Mouse (Mus musculus): ENCODE data around the gene Gm11168. TPM values are rescaled to one million over a fixed set of nuclear protein-coding genes. Genes with fewer than 3 reads are reported as not detected.
"Not testable (repeated sequence)": the region's sequence is repeated elsewhere in the genome, so short reads cannot be mapped to it uniquely, and the experiment has no call there.

Gene Gm11168
- total RNA-seq (2021), result not detected
- long read RNA-seq, experiment 1, result 0 reads
- long read RNA-seq, experiment 2, result 0 reads

DNA sequence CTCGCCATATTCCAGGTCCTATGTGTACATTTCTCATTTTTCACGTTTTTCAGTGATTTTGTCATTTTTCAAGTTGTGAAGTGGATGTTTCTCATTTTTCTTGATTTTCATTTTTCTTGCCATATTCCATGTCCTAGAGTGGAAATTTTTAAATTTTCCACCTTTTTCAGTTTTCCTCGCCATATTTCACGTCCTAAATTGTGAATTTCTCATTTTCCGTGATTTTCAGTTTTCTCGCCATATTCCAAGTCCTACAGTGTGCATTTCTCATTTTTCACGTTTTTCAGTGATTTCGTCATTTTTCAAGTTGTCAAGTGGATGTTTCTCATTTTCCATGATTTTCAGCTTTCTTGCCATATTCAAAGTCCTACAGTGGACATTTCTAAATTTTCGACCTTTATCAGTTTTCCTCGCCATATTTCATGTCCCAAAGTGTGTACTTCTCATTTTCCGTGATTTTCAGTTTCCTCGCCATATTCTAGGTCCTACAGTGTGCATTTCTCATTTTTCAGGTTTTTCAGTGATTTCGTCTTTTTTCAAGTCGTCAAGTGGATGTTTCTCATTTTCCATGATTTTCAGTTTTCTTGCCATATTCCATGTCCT, at the start of gene Gm11168:
Gm11168 (plus strand) TSS at position 553 of the 603 bp plus-strand sequence.
- DNase-seq (ENCODE audit: low spot score in 2 of 2), result not testable (repeated sequence)

DNA sequence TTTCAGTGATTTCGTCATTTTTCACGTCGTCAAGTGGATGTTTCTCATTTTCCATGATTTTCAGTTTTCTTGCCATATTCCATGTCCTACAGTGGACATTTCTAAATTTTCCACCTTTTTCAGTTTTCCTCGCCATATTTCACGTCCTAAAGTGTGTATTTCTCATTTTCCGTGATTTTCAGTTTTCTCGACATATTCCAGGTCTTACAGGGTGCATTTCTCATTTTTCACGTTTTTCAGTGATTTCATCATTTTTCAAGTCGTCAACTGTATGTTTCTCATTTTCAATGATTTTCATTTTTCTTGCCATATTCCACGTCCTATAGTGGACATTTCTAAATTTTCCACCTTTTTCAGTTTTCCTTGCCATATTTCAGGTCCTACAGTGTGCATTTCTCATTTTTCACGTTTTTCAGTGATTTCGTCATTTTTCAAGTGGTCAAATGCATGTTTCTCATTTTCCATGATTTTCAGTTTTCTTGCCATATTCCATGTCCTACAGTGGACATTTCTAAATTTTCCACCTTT, 2.6 kb upstream of the Gm11168 start, which contains the start of gene Gm10722:
Gm10722 (plus strand) TSS at position 478 of the 528 bp plus-strand sequence.
- peak in 1 of 2 experiments; percentile 32 for DNase-seq (ENCODE audit: low spot score in 2 of 2)

DNA sequence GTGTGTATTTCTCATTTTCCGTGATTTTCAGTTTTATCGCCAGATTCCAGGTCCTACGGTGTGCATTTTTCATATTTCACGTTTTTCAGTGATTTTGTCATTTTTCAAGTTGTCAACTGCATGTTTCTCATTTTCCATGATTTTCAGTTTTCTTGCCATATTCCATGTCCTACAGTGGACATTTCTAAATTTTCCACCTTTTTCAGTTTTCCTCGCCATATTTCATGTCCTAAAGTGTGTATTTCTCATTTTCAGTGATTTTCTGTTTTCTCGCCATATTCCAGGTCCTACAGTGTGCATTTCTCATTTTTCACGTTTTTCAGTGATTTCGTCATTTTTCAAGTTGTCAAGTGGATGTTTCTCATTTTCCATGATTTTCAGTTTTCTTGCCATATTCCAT, 2.1 kb upstream of the Gm11168 start:
- DNase-seq (ENCODE audit: low spot score in 2 of 2), result peak; percentile 1 to 47

DNA sequence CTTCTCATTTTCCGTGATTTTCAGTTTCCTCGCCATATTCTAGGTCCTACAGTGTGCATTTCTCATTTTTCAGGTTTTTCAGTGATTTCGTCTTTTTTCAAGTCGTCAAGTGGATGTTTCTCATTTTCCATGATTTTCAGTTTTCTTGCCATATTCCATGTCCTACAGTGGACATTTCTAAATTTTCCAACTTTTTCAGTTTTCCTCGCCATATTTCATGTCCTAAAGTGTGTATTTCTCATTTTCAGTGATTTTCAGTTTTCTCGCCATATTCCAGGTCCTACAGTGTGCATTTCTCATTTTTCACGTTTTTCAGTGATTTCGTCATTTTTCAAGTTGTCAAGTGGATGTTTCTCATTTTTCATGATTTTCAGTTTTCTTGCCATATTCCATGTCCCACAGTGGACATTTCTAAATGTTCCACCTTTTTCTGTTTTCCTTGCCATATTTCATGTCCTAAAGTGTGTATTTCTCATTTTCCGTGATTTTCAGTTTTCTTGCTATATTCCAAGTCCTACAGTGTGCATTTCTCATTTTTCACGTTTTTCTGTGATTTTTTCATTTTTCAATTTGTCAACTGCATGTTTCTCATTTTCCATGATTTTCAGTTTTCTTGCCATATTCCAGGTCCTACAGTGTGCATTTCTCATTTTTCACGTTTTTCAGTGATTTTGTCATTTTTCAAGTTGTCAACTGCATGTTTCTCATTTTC, 1.0 kb upstream of the Gm11168 start:
- peak; percentile 94 to 100 for DNase-seq (ENCODE audit: low spot score in 2 of 2)

DNA sequence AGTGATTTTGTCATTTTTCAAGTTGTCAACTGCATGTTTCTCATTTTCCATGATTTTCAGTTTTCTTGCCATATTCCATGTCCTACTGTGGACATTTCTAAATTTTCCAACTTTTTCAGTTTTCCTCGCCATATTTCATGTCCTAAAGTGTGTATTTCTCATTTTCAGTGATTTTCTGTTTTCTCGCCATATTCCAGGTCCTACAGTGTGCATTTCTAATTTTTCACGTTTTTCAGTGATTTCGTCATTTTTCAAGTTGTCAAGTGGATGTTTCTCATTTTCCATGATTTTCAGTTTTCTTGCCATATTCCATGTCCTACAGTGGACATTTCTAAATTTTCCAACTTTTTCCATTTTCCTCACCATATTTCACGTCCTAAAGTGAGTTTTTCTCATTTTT, 3.0 kb downstream of the Gm11168 start:
- DNase-seq (ENCODE audit: low spot score in 2 of 2), result not testable (repeated sequence)

DNA sequence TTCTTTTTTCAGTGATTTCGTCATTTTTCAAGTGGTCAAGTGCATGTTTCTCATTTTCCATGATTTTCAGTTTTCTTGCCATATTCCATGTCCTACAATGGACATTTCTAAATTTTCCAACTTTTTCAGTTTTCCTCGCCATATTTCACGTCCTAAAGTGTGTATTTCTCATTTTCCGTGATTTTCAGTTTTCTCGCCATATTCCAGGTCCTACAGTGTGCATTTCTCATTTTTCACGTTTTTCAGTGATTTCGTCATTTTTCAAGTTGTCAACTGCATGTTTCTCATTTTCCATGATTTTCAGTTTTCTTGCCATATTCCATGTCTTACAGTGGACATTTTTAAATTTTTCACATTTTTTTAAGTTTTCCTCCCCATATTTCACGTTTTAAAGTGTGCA, 3.5 kb downstream of the Gm11168 start:
- peak; percentile 95 to 97 for DNase-seq (ENCODE audit: low spot score in 2 of 2)

DNA sequence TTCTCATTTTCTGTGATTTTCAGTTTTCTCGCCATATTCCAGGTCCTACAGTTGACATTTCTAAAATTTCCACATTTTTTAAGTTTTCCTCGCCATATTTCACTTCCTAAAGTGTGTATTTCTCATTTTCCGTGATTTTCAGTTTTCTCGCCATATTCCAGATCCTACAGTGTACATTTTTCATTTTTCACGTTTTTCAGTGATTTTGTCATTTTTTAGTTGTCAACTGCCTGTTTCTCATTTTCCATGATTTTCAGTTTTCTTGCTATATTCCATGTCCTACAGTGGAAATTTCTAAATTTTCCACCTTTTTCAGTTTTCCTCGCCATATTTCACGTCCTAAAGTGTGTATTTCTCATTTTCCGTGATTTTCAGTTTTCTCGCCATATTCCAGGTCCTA, 4.1 kb downstream of the Gm11168 start:
- not testable (repeated sequence) for DNase-seq (ENCODE audit: low spot score in 2 of 2)

DNA sequence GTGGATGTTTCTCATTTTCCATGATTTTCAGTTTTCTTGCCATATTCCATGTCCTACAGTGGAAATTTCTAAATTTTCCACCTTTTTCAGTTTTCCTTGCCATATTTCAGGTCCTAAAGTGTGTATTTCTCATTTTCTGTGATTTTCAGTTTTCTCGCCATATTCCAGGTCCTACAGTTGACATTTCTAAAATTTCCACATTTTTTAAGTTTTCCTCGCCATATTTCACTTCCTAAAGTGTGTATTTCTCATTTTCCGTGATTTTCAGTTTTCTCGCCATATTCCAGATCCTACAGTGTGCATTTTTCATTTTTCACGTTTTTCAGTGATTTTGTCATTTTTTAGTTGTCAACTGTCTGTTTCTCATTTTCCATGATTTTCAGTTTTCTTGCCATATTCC, 6.2 kb downstream of the Gm11168 start:
- not testable (repeated sequence) for DNase-seq (ENCODE audit: low spot score in 2 of 2)

DNA sequence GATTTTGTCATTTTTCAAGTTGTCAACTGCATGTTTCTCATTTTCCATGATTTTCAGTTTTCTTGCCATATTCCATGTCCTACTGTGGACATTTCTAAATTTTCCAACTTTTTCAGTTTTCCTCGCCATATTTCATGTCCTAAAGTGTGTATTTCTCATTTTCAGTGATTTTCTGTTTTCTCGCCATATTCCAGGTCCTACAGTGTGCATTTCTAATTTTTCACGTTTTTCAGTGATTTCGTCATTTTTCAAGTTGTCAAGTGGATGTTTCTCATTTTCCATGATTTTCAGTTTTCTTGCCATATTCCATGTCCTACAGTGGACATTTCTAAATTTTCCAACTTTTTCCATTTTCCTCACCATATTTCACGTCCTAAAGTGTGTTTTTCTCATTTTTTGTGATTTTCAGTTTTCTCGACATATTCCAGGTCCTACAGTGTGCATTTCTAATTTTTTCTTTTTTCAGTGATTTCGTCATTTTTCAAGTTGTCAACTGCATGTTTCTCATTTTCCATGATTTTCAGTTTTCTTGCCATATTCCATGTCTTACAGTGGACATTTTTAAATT, 9.0 kb downstream of the Gm11168 start:
- DNase-seq (ENCODE audit: low spot score in 2 of 2), result not testable (repeated sequence)

DNA sequence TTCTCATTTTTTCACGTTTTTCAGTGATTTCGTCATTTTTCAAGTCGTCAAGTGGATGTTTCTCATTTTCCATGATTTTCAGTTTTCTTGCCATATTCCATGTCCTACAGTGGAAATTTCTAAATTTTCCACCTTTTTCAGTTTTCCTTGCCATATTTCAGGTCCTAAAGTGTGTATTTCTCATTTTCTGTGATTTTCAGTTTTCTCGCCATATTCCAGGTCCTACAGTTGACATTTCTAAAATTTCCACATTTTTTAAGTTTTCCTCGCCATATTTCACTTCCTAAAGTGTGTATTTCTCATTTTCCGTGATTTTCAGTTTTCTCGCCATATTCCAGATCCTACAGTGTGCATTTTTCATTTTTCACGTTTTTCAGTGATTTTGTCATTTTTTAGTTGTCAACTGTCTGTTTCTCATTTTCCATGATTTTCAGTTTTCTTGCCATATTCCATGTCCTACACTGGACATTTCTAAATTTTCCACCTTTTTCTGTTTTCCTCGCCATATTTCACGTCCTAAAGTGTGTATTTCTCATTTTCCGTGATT, 9.7 kb downstream of the Gm11168 start, which contains the start of gene Gm10721:
Gm10721 (plus strand) TSS at position 408 of the 547 bp plus-strand sequence.
- DNase-seq (ENCODE audit: low spot score in 2 of 2), result not testable (repeated sequence)

DNA sequence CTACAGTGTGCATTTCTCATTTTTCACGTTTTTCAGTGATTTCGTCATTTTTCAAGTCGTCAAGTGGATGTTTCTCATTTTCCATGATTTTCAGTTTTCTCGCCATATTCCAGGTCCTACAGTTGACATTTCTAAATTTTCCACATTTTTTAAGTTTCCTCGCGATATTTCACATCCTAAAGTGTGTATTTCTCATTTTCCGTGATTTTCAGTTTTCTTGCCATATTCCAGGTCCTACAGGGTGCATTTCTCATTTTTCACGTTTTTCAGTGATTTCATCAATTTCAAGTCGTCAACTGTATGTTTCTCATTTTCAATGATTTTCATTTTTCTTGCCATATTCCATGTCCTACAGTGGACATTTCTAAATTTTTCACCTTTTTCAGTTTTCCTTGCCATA, 12.2 kb downstream of the Gm11168 start, which contains the start of gene Gm10720:
Gm10720 (plus strand) TSS at position 301 of the 400 bp plus-strand sequence.
- not testable (repeated sequence) for DNase-seq (ENCODE audit: low spot score in 2 of 2)

DNA sequence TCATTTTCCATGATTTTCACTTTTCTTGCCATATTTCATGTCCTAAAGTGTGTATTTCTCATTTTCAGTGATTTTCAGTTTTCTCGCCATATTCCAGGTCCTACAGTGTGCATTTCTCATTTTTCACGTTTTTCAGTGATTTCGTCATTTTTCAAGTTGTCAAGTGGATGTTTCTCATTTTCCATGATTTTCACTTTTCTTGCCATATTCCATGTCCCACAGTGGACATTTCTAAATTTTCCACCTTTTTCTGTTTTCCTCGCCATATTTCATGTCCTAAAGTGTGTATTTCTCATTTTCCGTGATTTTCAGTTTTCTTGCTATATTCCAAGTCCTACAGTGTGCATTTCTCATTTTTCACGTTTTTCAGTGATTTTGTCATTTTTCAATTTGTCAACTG, 12.8 kb downstream of the Gm11168 start:
- DNase-seq (ENCODE audit: low spot score in 2 of 2), result not testable (repeated sequence)

DNA sequence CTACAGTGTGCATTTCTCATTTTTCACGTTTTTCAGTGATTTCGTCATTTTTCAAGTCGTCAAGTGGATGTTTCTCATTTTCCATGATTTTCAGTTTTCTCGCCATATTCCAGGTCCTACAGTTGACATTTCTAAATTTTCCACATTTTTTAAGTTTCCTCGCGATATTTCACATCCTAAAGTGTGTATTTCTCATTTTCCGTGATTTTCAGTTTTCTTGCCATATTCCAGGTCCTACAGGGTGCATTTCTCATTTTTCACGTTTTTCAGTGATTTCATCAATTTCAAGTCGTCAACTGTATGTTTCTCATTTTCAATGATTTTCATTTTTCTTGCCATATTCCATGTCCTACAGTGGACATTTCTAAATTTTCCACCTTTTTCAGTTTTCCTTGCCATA, 14.0 kb downstream of the Gm11168 start, which contains the start of gene Gm10719:
Gm10719 (plus strand) TSS at position 301 of the 400 bp plus-strand sequence.
- DNase-seq (ENCODE audit: low spot score in 2 of 2), result not testable (repeated sequence)

DNA sequence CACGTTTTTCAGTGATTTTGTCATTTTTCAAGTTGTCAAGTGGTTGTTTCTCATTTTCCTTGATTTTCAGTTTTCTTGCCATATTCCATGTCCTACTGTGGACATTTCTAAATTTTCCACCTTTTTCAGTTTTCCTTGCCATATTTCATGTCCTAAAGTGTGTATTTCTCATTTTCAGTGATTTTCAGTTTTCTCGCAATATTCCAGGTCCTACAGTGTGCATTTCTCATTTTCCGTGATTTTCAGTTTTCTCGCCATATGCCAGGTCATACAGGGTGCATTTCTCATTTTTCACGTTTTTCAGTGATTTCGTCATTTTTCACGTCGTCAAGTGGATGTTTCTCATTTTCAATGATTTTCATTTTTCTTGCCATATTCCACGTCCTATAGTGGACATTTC, 15.8 kb downstream of the Gm11168 start:
- DNase-seq (ENCODE audit: low spot score in 2 of 2), result peak in 1 of 2 experiments; percentile 89

DNA sequence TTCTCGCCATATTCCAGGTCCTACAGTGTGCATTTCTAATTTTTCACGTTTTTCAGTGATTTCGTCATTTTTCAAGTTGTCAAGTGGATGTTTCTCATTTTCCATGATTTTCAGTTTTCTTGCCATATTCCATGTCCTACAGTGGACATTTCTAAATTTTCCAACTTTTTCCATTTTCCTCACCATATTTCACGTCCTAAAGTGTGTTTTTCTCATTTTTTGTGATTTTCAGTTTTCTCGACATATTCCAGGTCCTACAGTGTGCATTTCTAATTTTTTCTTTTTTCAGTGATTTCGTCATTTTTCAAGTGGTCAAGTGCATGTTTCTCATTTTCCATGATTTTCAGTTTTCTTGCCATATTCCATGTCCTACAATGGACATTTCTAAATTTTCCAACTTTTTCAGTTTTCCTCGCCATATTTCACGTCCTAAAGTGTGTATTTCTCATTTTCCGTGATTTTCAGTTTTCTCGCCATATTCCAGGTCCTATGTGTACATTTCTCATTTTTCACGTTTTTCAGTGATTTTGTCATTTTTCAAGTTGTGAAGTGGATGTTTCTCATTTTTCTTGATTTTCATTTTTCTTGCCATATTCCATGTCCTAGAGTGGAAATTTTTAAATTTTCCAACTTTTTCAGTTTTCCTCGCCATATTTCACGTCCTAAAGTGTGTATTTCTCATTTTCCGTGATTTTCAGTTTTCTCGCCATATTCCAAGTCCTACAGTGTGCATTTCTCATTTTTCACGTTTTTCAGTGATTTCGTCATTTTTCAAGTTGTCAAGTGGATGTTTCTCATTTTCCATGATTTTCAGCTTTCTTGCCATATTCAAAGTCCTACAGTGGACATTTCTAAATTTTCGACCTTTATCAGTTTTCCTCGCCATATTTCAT, 16.9 kb downstream of the Gm11168 start:
- DNase-seq (ENCODE audit: low spot score in 2 of 2), result peak; percentile 7 to 84

DNA sequence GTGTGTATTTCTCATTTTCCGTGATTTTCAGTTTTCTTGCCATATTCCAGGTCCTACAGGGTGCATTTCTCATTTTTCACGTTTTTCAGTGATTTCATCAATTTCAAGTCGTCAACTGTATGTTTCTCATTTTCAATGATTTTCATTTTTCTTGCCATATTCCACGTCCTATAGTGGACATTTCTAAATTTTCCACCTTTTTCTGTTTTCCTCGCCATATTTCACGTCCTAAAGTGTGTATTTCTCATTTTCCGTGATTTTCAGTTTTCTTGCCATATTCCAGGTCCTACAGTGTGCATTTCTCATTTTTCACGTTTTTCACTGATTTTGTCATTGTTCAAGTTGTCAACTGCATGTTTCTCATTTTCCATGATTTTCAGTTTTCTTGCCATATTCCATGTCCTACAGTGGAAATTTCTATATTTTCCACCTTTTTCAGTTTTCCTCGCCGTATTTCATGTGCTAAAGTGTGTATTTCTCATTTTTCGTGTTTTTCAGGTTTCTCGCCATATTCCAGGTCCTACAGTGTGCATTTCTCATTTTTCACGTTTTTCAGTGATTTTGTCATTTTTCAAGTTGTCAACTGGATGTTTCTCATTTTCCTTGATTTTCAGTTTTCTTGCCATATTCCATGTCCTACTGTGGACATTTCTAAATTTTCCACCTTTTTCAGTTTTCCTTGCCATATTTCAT, 19.3 kb downstream of the Gm11168 start:
- peak; percentile 21 to 85 for DNase-seq (ENCODE audit: low spot score in 2 of 2)

DNA sequence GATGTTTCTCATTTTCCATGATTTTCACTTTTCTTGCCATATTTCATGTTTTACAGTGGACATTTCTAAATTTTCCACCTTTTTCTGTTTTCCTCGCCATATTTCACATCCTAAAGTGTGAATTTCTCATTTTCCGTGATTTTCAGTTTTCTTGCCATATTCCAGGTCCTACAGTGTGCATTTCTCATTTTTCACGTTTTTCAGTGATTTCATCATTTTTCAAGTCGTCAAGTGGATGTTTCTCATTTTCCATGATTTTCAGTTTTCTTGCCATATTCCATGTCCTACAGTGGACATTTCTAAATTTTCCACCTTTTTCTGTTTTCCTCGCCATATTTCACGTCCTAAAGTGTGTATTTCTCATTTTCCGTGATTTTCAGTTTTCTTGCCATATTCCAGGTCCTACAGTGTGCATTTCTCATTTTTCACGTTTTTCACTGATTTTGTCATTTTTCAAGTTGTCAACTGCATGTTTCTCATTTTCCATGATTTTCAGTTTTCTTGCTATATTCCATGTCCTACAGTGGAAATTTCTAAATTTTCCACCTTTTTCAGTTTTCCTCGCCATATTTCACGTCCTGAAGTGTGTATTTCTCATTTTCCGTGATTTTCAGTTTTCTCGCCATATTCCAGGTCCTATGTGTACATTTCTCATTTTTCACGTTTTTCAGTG, 20.3 kb downstream of the Gm11168 start, which contains the start of gene Gm10718:
Gm10718 (plus strand) TSS at position 236 of the 673 bp plus-strand sequence.
- DNase-seq (ENCODE audit: low spot score in 2 of 2), result peak in 1 of 2 experiments; percentile 42

DNA sequence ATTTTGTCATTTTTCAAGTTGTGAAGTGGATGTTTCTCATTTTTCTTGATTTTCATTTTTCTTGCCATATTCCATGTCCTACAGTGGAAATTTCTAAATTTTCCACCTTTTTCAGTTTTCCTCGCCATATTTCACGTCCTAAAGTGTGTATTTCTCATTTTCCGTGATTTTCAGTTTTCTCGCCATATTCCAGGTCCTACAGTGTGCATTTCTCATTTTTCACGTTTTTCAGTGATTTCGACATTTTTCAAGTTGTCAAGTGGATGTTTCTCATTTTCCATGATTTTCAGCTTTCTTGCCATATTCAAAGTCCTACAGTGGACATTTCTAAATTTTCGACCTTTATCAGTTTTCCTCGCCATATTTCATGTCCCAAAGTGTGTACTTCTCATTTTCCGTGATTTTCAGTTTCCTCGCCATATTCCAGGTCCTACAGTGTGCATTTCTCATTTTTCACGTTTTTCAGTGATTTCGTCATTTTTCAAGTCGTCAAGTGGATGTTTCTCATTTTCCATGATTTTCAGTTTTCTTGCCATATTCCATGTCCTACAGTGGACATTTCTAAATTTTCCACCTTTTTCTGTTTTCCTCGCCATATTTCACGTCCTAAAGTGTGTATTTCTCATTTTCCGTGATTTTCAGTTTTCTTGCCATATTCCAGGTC, 21.0 kb downstream of the Gm11168 start:
- DNase-seq (ENCODE audit: low spot score in 2 of 2), result peak; percentile 80 to 83
